Mouse (Mus musculus) ovary, adult 2 months (tissue): Measurements from ENCODE around the gene Cdc27. TPM values are rescaled to one million over a fixed set of nuclear protein-coding genes. Genes with fewer than 3 reads are reported as not detected.

Experiments
- polyA plus RNA-seq: library from polyadenylated mRNA; depleted of rRNA; stranded (reverse); fragments of >200 nt; gene quantifications from 2 replicates; pipeline ENCODE4 v1.2.3, GENCODE M21; 2012; rRNA removed

Cdc27 gene
- 4.8 and 6.0 TPM in 2 replicates for polyA plus RNA-seq

GRCm38 (mm10) chr11:104550406-104550974 is at the start of gene Cdc27, which contains the start of gene Myl4:
Gene Cdc27, minus strand, starts transcription at chr11:104550620.
Gene Myl4, plus strand, starts transcription at chr11:104550663.

GRCm38 (mm10) chr11:104468751-104469268 is 81.6 kb downstream of the Cdc27 start, which contains the start of gene Kansl1:
Gene Kansl1, minus strand, starts transcription at chr11:104468861.

Other genes with a start within 250 kb of the Cdc27 start
- 147 and 151 TPM in 2 replicates for gene Kansl1, start 81.8 kb downstream of the Cdc27 start, polyA plus RNA-seq
- gene Myl4, start within 50 bp of the Cdc27 start, polyA plus RNA-seq: 9.7 and 12.5 TPM in 2 replicates
- 36.5 and 45.1 TPM in 2 replicates for gene Itgb3, start 57.4 kb upstream of the Cdc27 start, polyA plus RNA-seq
- gene Gm11639, start 135.1 kb upstream of the Cdc27 start, polyA plus RNA-seq: not detected in 2 replicates